Mouse (Mus musculus): ENCODE data around the gene Slc7a5. TPM values are rescaled to one million over a fixed set of nuclear protein-coding genes. Genes with fewer than 3 reads are reported as not detected.
A peak's percentile ranks its signal among the peaks of the same experiment; 100 is the strongest.

Slc7a5 gene
- polyA plus RNA-seq, 1 experiment from 2014 or later: 8.9 TPM

GRCm38 (mm10) chr8:121913378-121913777 is 5.9 kb upstream of the Slc7a5 start:
- DNase-seq (ENCODE audit: low spot score) (peak; percentile 41), ATAC-seq (ENCODE audit: low FRiP score, low TSS enrichment) (no peak)
- no peaks in the 10 kb centered on the region for H3K9me3 ChIP-seq (ENCODE audit: control insufficient read depth, low read length)
- H3K9ac ChIP-seq (ENCODE audit: low read length): no peak overlapping the region
- TF ChIP-seq EP300 (optimal IDR thresholded peaks at IDR 0.05) (no peak), CTCF (IDR thresholded peaks at IDR 0.05; ENCODE audit: low read depth) (no peak)
- no peaks in the 10 kb centered on the region for H3K36me3 ChIP-seq (ENCODE audit: control insufficient read depth, insufficient read depth, low read length)
- WGBS: 59% methylated on average over 8 of the region's 8 CpGs
- H3K4me3 ChIP-seq (ENCODE audit: low read depth, low read length): no peak overlapping the region
- no peak overlapping the region for H3K27ac ChIP-seq (replicated peaks)
- H3K27me3 ChIP-seq (ENCODE audit: control insufficient read depth, insufficient read depth, low read length): no peaks in the 10 kb centered on the region
- H3K4me2 ChIP-seq (replicated peaks; ENCODE audit: low read depth): no peak overlapping the region
- H3K4me1 ChIP-seq (replicated peaks; ENCODE audit: control insufficient read depth, insufficient read depth): no peaks in the 10 kb centered on the region

- H3K27me3 ChIP-seq (ENCODE audit: control insufficient read depth, insufficient read depth, low read length): no peaks in the 10 kb centered on the region
- no peak overlapping the region for H3K4me2 ChIP-seq (replicated peaks; ENCODE audit: low read depth)
- no peak overlapping the region for H3K9ac ChIP-seq (ENCODE audit: low read length)
- DNase-seq (ENCODE audit: low spot score): no peak
- H3K36me3 ChIP-seq (ENCODE audit: control insufficient read depth, insufficient read depth, low read length): no peaks in the 10 kb centered on the region
- no peak for ATAC-seq (ENCODE audit: low FRiP score, low TSS enrichment)
- no peaks in the 10 kb centered on the region for H3K9me3 ChIP-seq (ENCODE audit: control insufficient read depth, low read length)
- peaks cover 3% of the 10 kb centered on the region; the same call in 1 of the 2 replicates for H3K4me1 ChIP-seq (replicated peaks; ENCODE audit: control insufficient read depth, insufficient read depth)
- TF ChIP-seq CTCF (IDR thresholded peaks at IDR 0.05; ENCODE audit: low read depth): no peak
- H3K27ac ChIP-seq (replicated peaks): no peak overlapping the region
- WGBS: 71% methylated on average over 3 of the region's 3 CpGs
- no peak overlapping the region for H3K4me3 ChIP-seq (ENCODE audit: low read depth, low read length)
Observed at GRCm38 (mm10) chr8:121912831-121913230, 5.3 kb upstream of the Slc7a5 start.

GRCm38 (mm10) chr8:121911987-121912386 is 4.5 kb upstream of the Slc7a5 start:
- ATAC-seq (ENCODE audit: low FRiP score, low TSS enrichment) (no peak), DNase-seq (ENCODE audit: low spot score) (no peak)
- no peak overlapping the region for H3K27ac ChIP-seq (replicated peaks)
- no peaks in the 10 kb centered on the region for H3K9me3 ChIP-seq (ENCODE audit: control insufficient read depth, low read length)
- peaks cover 3% of the 10 kb centered on the region for H3K4me1 ChIP-seq (replicated peaks; ENCODE audit: control insufficient read depth, insufficient read depth)
- no peak overlapping the region for H3K9ac ChIP-seq (ENCODE audit: low read length)
- 70% methylated on average over 7 of the region's 7 CpGs for WGBS
- no peak overlapping the region for H3K4me3 ChIP-seq (ENCODE audit: low read depth, low read length)
- no peaks in the 10 kb centered on the region for H3K27me3 ChIP-seq (ENCODE audit: control insufficient read depth, insufficient read depth, low read length)
- H3K4me2 ChIP-seq (replicated peaks; ENCODE audit: low read depth): no peak overlapping the region
- no peaks in the 10 kb centered on the region for H3K36me3 ChIP-seq (ENCODE audit: control insufficient read depth, insufficient read depth, low read length)
- no peak for TF ChIP-seq CTCF (IDR thresholded peaks at IDR 0.05; ENCODE audit: low read depth)
- TF ChIP-seq EP300 (optimal IDR thresholded peaks at IDR 0.05): no peak

- Histone ChIP-seq H3K9ac (ENCODE audit: low read length) (no peak overlapping the region), H3K9me3 (ENCODE audit: control insufficient read depth, low read length) (no peaks in the 10 kb centered on the region), H3K4me1 (replicated peaks; ENCODE audit: control insufficient read depth, insufficient read depth) (peaks cover 3% of the 10 kb centered on the region), H3K27me3 (ENCODE audit: control insufficient read depth, insufficient read depth, low read length) (no peaks in the 10 kb centered on the region), H3K27ac (replicated peaks) (no peak overlapping the region), H3K36me3 (ENCODE audit: control insufficient read depth, insufficient read depth, low read length) (no peaks in the 10 kb centered on the region), H3K4me2 (replicated peaks; ENCODE audit: low read depth) (no peak overlapping the region), H3K4me3 (ENCODE audit: low read depth, low read length) (no peak overlapping the region)
- WGBS: 87% methylated on average over 6 of the region's 6 CpGs
- TF ChIP-seq EP300 (optimal IDR thresholded peaks at IDR 0.05) (no peak), CTCF (IDR thresholded peaks at IDR 0.05; ENCODE audit: low read depth) (no peak)
- ATAC-seq (ENCODE audit: low FRiP score, low TSS enrichment): no peak
- no peak for DNase-seq (ENCODE audit: low spot score)
Observed at GRCm38 (mm10) chr8:121911400-121911799, 3.9 kb upstream of the Slc7a5 start.

- no peak for ATAC-seq (ENCODE audit: low FRiP score, low TSS enrichment)
- Histone ChIP-seq H3K9me3 (ENCODE audit: control insufficient read depth, low read length) (no peaks in the 10 kb centered on the region), H3K4me2 (replicated peaks; ENCODE audit: low read depth) (no peak overlapping the region), H3K27me3 (ENCODE audit: control insufficient read depth, insufficient read depth, low read length) (no peaks in the 10 kb centered on the region), H3K36me3 (ENCODE audit: control insufficient read depth, insufficient read depth, low read length) (no peaks in the 10 kb centered on the region), H3K4me3 (ENCODE audit: low read depth, low read length) (no peak overlapping the region), H3K27ac (replicated peaks) (no peak overlapping the region), H3K9ac (ENCODE audit: low read length) (no peak overlapping the region), H3K4me1 (replicated peaks; ENCODE audit: control insufficient read depth, insufficient read depth) (peaks cover 3% of the 10 kb centered on the region)
- peak; percentile 81 for DNase-seq (ENCODE audit: low spot score)
- TF ChIP-seq CTCF (IDR thresholded peaks at IDR 0.05; ENCODE audit: low read depth) (peak; percentile 89), EP300 (optimal IDR thresholded peaks at IDR 0.05) (no peak)
- WGBS: 7% methylated on average over 6 of the region's 6 CpGs
Observed at GRCm38 (mm10) chr8:121909663-121910062, 2.2 kb upstream of the Slc7a5 start.

- no peak overlapping the region for H3K9ac ChIP-seq (ENCODE audit: low read length)
- H3K9me3 ChIP-seq (ENCODE audit: control insufficient read depth, low read length): no peaks in the 10 kb centered on the region
- WGBS: 66% methylated on average over 8 of the region's 8 CpGs
- DNase-seq (ENCODE audit: low spot score) (no peak), ATAC-seq (ENCODE audit: low FRiP score, low TSS enrichment) (no peak)
- H3K36me3 ChIP-seq (ENCODE audit: control insufficient read depth, insufficient read depth, low read length): no peaks in the 10 kb centered on the region
- TF ChIP-seq CTCF (IDR thresholded peaks at IDR 0.05; ENCODE audit: low read depth) (no peak), EP300 (optimal IDR thresholded peaks at IDR 0.05) (no peak)
- no peak overlapping the region for H3K27ac ChIP-seq (replicated peaks)
- H3K4me1 ChIP-seq (replicated peaks; ENCODE audit: control insufficient read depth, insufficient read depth): peaks cover 3% of the 10 kb centered on the region
- no peaks in the 10 kb centered on the region for H3K27me3 ChIP-seq (ENCODE audit: control insufficient read depth, insufficient read depth, low read length)
- H3K4me3 ChIP-seq (ENCODE audit: low read depth, low read length): no peak overlapping the region
- no peak overlapping the region for H3K4me2 ChIP-seq (replicated peaks; ENCODE audit: low read depth)
Observed at GRCm38 (mm10) chr8:121909148-121909541, 1.7 kb upstream of the Slc7a5 start.

All from stomach, postnatal 0 days (tissue).